Comparison of ENCODE assay signal across 14 mouse cellular contexts in genomic region chr9:101933946-101934573, GRCm38 (mm10).
DNase-seq lines count a peak whose midpoint lies in the region; ATAC-seq and TF ChIP-seq lines count a peak whose summit lies in the region.
"Had no signal": no experiment of that assay in that cellular context is flagged by ENCODE, and none has a peak within 500 bp of the region (broad histone marks: within the 10 kb centered on the region; RNA-seq: fewer than 3 reads in every experiment).

No protein-coding gene starts in this region.

- peak; percentile 23 for DNase-seq in heart, postnatal 0 days (ENCODE audit: low spot score)
- peak; percentile 18 for DNase-seq in Muller cell, postnatal 12 days (ENCODE audit: inconsistent ontology term)
- DNase-seq in hindbrain, embryonic 14.5 days (ENCODE audit: low spot score): no peak
- DNase-seq in adrenal gland, adult 8-10 months: no peak
- DNase-seq: cerebellum, adult 9-11 months; gastrocnemius, postnatal 14 days; liver; liver, postnatal 0 days; lung, postnatal 14 days had no signal

- H3K36me3 ChIP-seq in heart, postnatal 0 days (replicated peaks; ENCODE audit: control insufficient read depth, insufficient read depth, low read length): no peaks in the 10 kb centered on the region
- H3K36me3 ChIP-seq in heart, embryonic 11.5 days (ENCODE audit: control insufficient read depth, insufficient read depth, low read length): no peaks in the 10 kb centered on the region
- peaks cover 2% of the 10 kb centered on the region; the same call in 1 of the 2 replicates for H3K36me3 ChIP-seq in hindbrain, embryonic 14.5 days (replicated peaks; ENCODE audit: control insufficient read depth, insufficient read depth)
- H3K36me3 ChIP-seq in midbrain, embryonic 16.5 days (ENCODE audit: control insufficient read depth, insufficient read depth, low read length): peaks cover 7% of the 10 kb centered on the region
- H3K36me3 ChIP-seq: intestine, embryonic 15.5 days had no signal

- H3K4me2 ChIP-seq in heart, postnatal 0 days (ENCODE audit: low read depth, low read length): no peak overlapping the region
- no peak overlapping the region for H3K4me2 ChIP-seq in heart, embryonic 11.5 days
- no peak overlapping the region for H3K4me2 ChIP-seq in hindbrain, embryonic 14.5 days (replicated peaks)
- H3K4me2 ChIP-seq in midbrain, embryonic 16.5 days (ENCODE audit: low read length): no peak overlapping the region
- H3K4me2 ChIP-seq: intestine, embryonic 15.5 days; neural tube, embryonic 13.5 days had no signal

- no peak for TF ChIP-seq EP300 in heart, postnatal 0 days (IDR thresholded peaks at IDR 0.05; ENCODE audit: low read depth)

- no peaks in the 10 kb centered on the region for H3K4me1 ChIP-seq in heart, postnatal 0 days (ENCODE audit: control insufficient read depth, insufficient read depth)
- H3K4me1 ChIP-seq in heart, embryonic 11.5 days (ENCODE audit: control insufficient read depth, insufficient read depth, low read length): no peaks in the 10 kb centered on the region
- H3K4me1 ChIP-seq in hindbrain, embryonic 14.5 days (replicated peaks; ENCODE audit: control insufficient read depth, insufficient read depth, low read length): peaks cover 9% of the 10 kb centered on the region
- peaks cover 11% of the 10 kb centered on the region for H3K4me1 ChIP-seq in midbrain, embryonic 16.5 days (ENCODE audit: control insufficient read depth, insufficient read depth, low read length)
- H3K4me1 ChIP-seq: intestine, embryonic 15.5 days had no signal

- ATAC-seq in heart, postnatal 0 days (ENCODE audit: insufficient read depth, low read depth): no peak
- ATAC-seq in heart, embryonic 11.5 days (replicated peaks; ENCODE audit: insufficient number of reproducible peaks, low FRiP score, low TSS enrichment): no peak
- ATAC-seq in hindbrain, embryonic 14.5 days (ENCODE audit: low FRiP score): no peak
- peak; percentile 69 for ATAC-seq in midbrain, embryonic 16.5 days
- ATAC-seq in erythroblast, adult 5-6 weeks (replicated peaks; ENCODE audit: low FRiP score, poor library complexity, severe bottlenecking): no peak
- ATAC-seq: intestine, embryonic 15.5 days; liver, postnatal 0 days had no signal

- no peak for TF ChIP-seq CTCF in heart, postnatal 0 days (IDR thresholded peaks at IDR 0.05; ENCODE audit: low read depth)

- no peak overlapping the region for H3K4me3 ChIP-seq in heart, postnatal 0 days (ENCODE audit: low read depth, low read length)
- no peak overlapping the region for H3K4me3 ChIP-seq in heart, embryonic 11.5 days (ENCODE audit: low read depth, low read length)
- no peak overlapping the region for H3K4me3 ChIP-seq in hindbrain, embryonic 14.5 days (replicated peaks; ENCODE audit: low read length)
- H3K4me3 ChIP-seq in midbrain, embryonic 16.5 days (ENCODE audit: low read depth, low read length): no peak overlapping the region
- H3K4me3 ChIP-seq: intestine, embryonic 15.5 days; neural tube, embryonic 13.5 days had no signal

- no peak overlapping the region for H3K27ac ChIP-seq in heart, postnatal 0 days (ENCODE audit: low read depth)
- no peak overlapping the region for H3K27ac ChIP-seq in heart, embryonic 11.5 days (ENCODE audit: low read depth, low read length)
- peak overlapping the region; percentile 41; the same call in 1 of the 2 replicates for H3K27ac ChIP-seq in hindbrain, embryonic 14.5 days
- H3K27ac ChIP-seq in midbrain, embryonic 16.5 days (ENCODE audit: low read length): peak overlapping the region; percentile 75
- H3K27ac ChIP-seq: intestine, embryonic 15.5 days had no signal

- H3K9ac ChIP-seq in heart, postnatal 0 days (replicated peaks; ENCODE audit: low read depth, low read length): no peak overlapping the region
- H3K9ac ChIP-seq in heart, embryonic 11.5 days (ENCODE audit: low read depth, low read length): no peak overlapping the region
- H3K9ac ChIP-seq in hindbrain, embryonic 14.5 days: 0 out of 2 replicates have a peak overlapping the region, but pooled peaks have one; percentile 16
- H3K9ac ChIP-seq in midbrain, embryonic 16.5 days (ENCODE audit: low read depth, low read length): 0 out of 2 replicates have a peak overlapping the region, but pooled peaks have one; percentile 11
- H3K9ac ChIP-seq: intestine, embryonic 15.5 days; liver, postnatal 0 days; neural tube, embryonic 13.5 days had no signal

- 47% methylated on average over 8 of the region's 8 CpGs for WGBS in heart, postnatal 0 days
- 57% methylated on average over 8 of the region's 8 CpGs for WGBS in heart, embryonic 11.5 days (ENCODE audit: insufficient replicate concordance)
- WGBS in hindbrain, embryonic 14.5 days: 43% methylated on average over 8 of the region's 8 CpGs
- 28% methylated on average over 8 of the region's 8 CpGs for WGBS in midbrain, embryonic 16.5 days

- H3K27me3 ChIP-seq in heart, postnatal 0 days (ENCODE audit: control insufficient read depth, insufficient read depth, low read length): no peaks in the 10 kb centered on the region
- no peaks in the 10 kb centered on the region for H3K27me3 ChIP-seq in heart, embryonic 11.5 days (ENCODE audit: control insufficient read depth, insufficient read depth, low read length)
- no peaks in the 10 kb centered on the region for H3K27me3 ChIP-seq in hindbrain, embryonic 14.5 days (ENCODE audit: control insufficient read depth, insufficient read depth, low read length)
- no peaks in the 10 kb centered on the region for H3K27me3 ChIP-seq in midbrain, embryonic 16.5 days (ENCODE audit: control insufficient read depth, insufficient read depth, low read depth, low read length)
- H3K27me3 ChIP-seq: intestine, embryonic 15.5 days; neural tube, embryonic 13.5 days had no signal

- no peaks in the 10 kb centered on the region for H3K9me3 ChIP-seq in heart, postnatal 0 days (replicated peaks; ENCODE audit: control insufficient read depth, low read length)
- no peaks in the 10 kb centered on the region for H3K9me3 ChIP-seq in heart, embryonic 11.5 days (replicated peaks; ENCODE audit: control insufficient read depth, low read length)
- no peaks in the 10 kb centered on the region for H3K9me3 ChIP-seq in hindbrain, embryonic 14.5 days (ENCODE audit: control insufficient read depth, low read length)
- no peaks in the 10 kb centered on the region for H3K9me3 ChIP-seq in midbrain, embryonic 16.5 days (replicated peaks; ENCODE audit: control insufficient read depth, low read length, poor library complexity, severe bottlenecking)
- H3K9me3 ChIP-seq: intestine, embryonic 15.5 days; neural tube, embryonic 13.5 days had no signal

Comparison
In these comparisons a context has a peak if more than half of its experiments do, and no peak if none do; other contexts are left out.
1. DNase-seq: peak in heart, postnatal 0 days (single experiment) and Muller cell, postnatal 12 days (single experiment); none in hindbrain, embryonic 14.5 days (single experiment) and adrenal gland, adult 8-10 months (single experiment).
2. H3K27ac ChIP-seq: peak in hindbrain, embryonic 14.5 days (single experiment) and midbrain, embryonic 16.5 days (single experiment); none in heart, postnatal 0 days (single experiment) and heart, embryonic 11.5 days (single experiment).
3. H3K9ac ChIP-seq: peak in hindbrain, embryonic 14.5 days (single experiment) and midbrain, embryonic 16.5 days (single experiment); none in heart, postnatal 0 days (single experiment) and heart, embryonic 11.5 days (single experiment).